Mouse (Mus musculus) B cell, adult 67 days (primary cell): ENCODE measurements around the gene Gm28710. TPM values are rescaled to one million over a fixed set of nuclear protein-coding genes. Genes with fewer than 3 reads are reported as not detected.

ENCODE experiments used
- total RNA-seq, 2 experiments: library from RNA; stranded (reverse); gene quantifications; 4 replicates each; pipeline ENCODE4 v1.2.4; 2023

Gene Gm28710
- not detected for total RNA-seq

GRCm38 (mm10) chr5:16791243-16791860 lies at the start of gene Gm28710:
Gene Gm28710 (plus strand): TSS chr5:16791810.

Other genes with a start within 250 kb of the Gm28710 start
- gene Hgf, start 238.3 kb upstream of the Gm28710 start, total RNA-seq, result under 1 TPM; 0.20 to 0.33 TPM